Comparison of ENCODE assay signal across 1 mouse cellular context in the genomic region with DNA sequence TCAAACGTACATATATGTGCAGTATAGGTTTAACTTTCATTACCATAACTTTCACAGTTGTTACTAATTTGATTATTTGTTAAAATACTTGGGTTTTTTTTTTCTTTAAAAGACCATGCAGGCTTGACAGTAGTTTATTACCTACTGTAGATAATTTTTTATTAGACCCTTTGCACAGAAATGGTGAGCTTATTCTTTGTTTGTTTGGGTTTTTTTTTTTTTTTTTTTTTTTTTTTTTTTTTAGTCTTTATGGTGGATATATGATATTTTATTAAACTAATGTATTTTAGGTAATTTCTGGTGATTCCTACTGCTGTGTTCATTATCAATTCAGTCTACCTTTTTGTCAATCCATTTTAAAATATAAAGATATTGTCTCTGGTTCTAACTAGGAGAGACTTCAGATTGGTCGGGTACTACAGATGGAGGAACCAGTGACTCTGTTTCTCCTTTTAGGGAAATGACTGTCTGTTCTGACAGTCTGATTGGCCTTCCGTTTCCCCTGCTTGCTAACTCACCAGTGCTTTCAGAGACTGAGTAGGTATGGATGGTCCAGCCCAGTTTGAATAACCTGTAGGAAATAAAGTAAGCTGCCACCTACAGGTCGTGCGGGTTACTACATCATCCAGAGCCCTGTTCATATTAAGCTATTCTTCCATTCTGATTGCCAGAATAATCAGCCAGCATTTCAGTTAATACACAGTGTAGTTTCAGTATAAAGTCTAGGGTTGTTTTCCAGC.
TF ChIP-seq lines count a peak whose summit lies in the region.

No protein-coding gene starts in this region.

TF ChIP-seq in C2C12, 6 proteins besides CTCF, POLR2A, EP300 and RAD21:
- TF ChIP-seq FOSL1 (IDR thresholded peaks at IDR 0.05; ENCODE audit: insufficient read depth, low read length, poor library complexity, severe bottlenecking): no peak
- TF ChIP-seq MYOD1 (IDR thresholded peaks at IDR 0.05; ENCODE audit: control insufficient read depth, insufficient read length, low read depth): no peak
- TF ChIP-seq CEBPB (IDR thresholded peaks at IDR 0.05; ENCODE audit: low read depth): no peak
- no peak for TF ChIP-seq USF1 (IDR thresholded peaks at IDR 0.05; ENCODE audit: low read depth)
- no peak for TF ChIP-seq MAX (IDR thresholded peaks at IDR 0.05)
- no peak for TF ChIP-seq MYOG (IDR thresholded peaks at IDR 0.05; ENCODE audit: control insufficient read depth, extremely low read depth, insufficient read length)
